Mouse (Mus musculus): ENCODE data around the gene Otos.

Gene Otos

DNA sequence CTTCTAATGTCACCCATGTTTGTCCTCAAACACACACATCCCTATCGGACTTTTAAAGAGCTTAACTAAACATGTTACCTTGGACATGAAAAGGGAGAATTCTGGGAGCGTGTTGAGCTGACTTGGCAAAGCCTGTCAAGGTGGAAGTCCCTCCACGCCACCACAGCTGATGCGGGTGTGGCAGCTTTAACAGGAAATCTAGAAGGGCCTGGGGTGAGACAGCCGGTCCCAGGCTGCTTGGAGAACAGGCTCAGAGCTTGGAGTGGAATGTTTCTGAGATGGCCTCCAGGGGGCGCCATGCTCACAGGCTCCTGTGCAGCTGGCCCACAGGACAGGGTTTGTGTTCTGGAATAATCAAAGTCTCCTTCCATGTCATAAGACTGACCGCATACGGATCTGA is at the start of gene Otos:
Gene Otos (minus strand): TSS at position 169 of the 400 bp plus-strand sequence.
- peak; percentile 25 for DNase-seq (ENCODE audit: low read depth, low spot score)

- peak; percentile 13 for DNase-seq (ENCODE audit: low read depth, low spot score)
These were observed 48.2 kb upstream of the Otos start for GRCm38 (mm10) chr1:92696848-92697247.

DNA sequence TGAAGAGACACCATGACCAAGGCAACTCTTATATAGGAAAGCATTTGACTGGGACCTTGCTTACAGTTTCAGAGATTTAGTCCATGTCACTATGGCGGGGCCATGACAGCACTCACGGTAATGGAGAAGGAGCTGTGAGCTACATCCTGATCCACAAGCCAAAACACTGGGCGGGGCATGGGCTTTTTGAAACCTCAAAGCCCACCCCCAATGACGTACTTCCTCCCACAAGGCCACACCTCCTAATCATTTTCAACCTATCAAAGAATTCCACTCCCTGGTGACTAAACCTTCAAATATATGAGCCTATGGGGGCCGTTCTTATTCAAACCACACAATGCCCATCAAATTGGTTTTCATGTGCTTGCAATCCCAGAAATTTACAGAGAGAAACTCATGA is 47.1 kb upstream of the Otos start:
- DNase-seq (ENCODE audit: low read depth, low spot score) = no peak

DNA sequence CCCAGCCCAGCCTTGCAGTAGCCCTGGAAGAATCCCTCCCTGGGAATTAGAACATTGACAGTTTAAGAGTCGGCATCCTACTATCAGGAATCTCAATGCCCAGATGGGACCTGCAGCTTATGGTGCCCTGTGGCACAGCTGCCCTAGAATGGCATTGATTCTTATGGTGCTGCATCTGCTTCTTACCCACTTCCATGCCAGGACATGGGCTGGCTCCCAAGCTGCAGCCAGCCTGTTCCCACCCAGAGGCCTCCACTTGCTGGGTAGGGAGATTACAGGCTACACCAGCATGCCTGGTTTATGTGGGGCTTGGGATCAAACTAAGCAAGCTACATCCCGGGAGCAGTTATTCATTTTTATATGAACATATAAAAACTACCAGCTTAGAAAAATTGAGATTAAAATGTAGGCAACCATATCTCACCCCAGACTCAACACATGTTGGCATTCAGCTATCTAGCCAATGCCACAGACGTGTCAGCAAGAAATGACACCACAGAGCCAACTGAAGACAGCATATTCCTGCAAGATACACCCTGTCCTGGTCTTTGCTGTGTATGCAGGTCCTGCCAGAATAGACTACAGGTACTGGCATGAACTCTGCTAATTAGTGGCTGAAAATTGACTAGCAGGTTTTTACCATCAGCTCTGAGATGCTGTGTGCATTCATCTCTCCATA is 42.7 kb upstream of the Otos start:
- no peak for DNase-seq (ENCODE audit: low read depth, low spot score)

DNA sequence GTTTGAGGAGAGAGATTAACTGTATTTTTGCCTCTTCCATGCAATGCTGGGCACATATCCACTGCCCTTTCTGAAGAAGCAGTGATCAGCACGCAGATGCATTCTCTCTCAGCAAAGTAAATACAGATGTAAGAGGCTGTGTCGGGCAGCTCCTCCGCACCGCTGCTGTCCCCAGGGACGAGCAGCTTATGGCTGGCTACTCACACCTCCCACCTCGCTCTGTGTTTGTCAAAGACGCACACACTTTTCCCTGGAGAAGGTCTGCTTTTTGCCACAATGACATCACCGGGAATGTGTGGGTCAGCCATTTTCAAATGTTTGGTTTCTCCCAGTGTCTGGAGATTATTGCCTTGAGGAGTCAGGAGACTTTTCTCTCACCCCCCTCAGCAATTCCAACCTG is 38.4 kb upstream of the Otos start:
- DNase-seq (ENCODE audit: low read depth, low spot score) = no peak

- DNase-seq (ENCODE audit: low read depth, low spot score) = no peak
These were observed 34.5 kb upstream of the Otos start for GRCm38 (mm10) chr1:92683151-92683550.

- no peak for DNase-seq (ENCODE audit: low read depth, low spot score)
These were observed 32.3 kb upstream of the Otos start for GRCm38 (mm10) chr1:92680668-92681603.

GRCm38 (mm10) chr1:92678757-92679156 is 30.1 kb upstream of the Otos start:
- no peak for DNase-seq (ENCODE audit: low read depth, low spot score)

DNA sequence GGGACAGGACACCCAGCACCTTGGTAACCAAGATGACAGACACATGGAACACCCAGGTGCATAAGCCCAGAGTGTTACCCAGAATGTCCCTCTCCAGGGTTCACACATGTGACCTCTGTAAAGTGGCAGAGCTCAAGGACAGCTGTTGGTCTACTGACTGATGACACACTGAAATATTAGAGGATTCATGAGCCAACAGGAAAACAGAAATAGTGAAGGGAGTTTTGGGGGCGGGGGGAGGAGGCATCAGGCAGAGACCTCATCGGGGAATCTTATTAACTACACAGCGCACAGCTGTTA is 28.0 kb upstream of the Otos start:
- no peak for DNase-seq (ENCODE audit: low read depth, low spot score)

DNA sequence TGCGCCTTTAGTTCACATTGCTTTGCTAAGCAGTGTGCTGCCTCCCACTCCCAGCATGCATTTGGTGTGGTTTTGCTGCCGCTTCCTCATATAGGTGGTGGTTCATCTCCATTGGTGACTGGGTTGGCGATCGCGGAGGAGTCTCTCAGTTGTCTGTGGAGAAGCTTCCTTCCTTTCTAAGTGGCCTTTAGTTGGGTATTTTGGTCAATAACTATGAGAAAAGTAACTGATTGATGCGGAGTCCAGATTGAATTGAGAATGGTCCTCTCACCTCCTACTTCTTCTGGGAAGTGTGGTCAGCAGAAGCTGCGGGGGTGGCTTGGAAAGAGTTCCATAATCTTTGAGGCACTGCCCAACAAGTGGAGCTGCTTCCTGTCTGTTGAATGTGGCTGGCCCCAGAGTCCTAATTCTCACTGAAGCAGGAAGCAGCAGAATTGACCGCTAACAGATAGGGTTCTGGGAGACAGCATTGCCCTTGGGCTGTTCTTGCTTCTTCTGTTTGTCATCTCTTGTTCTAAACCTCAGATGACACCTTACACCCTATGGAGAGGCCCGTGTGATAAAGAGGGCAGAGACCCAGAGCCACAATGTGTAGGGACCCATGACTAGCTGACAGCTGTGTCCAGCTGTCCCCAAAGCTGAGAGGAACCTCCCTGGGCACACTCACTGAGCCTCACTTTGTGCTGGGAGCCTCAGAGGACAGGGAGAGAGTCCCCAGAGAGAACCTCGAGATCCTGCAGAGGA is 27.5 kb upstream of the Otos start:
- no peak for DNase-seq (ENCODE audit: low read depth, low spot score)

DNA sequence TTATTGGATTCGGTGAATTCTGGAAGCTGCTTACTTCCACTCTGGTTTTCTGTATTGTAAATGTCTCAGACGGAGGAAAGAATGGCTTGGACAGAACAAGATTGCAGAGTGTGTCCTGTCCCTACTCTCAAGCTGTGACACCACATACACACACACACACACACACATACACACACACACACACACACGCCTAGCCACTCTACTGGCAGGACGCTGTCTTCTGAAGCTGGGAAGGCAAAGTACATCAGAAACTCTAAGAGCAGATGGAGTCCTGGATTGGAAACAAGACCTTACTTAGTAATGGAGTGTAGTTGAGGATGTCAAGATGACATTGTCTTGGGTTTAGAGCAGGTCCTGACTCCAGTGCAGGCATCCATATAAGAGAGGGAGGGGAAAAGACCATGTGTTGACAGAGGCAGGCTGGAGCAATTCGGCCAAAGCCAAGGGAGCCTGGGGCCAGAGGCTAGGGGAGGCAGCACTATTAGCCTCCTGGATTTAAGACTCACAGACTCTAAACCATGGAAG is 24.7 kb upstream of the Otos start:
- no peak for DNase-seq (ENCODE audit: low read depth, low spot score)

DNA sequence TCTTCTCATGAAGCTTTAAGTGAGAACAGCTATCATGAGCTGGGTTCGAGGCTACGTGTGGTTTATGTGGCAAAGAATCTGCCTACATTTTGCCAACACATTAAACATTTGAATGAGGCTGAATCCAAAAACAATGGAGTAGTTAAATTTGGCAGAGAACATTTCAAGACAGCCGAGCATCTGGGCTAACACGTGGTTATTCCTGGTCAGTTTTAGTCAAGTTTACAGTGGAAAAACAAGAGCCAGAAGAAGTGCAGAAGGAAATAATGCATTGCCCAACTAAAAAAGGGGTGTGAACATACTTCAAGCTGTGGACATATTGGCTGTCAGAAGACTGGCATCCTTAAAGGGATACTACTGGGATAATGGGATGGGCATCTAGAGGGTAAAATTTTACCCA is 22.7 kb upstream of the Otos start:
- no peak for DNase-seq (ENCODE audit: low read depth, low spot score)

DNA sequence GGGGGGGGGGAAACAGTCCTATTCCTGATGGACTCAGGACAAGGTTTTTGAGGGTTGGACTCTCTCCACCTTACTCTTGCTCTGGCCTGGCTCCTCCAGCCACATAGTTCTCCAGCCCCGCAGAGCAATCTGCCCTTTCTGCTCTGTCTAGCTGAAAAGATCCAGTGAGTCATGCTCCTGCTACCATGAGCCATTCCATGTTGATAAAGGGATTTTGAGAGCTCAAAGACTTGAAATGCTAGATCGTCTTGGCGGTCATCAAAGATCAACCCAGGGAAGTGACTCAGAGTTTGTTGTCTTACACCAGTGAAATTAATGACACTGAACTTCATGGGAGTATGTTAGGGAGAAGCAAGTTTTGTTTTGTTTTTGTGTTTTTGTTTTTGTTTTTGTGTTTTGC is 20.8 kb upstream of the Otos start:
- no peak for DNase-seq (ENCODE audit: low read depth, low spot score)

DNA sequence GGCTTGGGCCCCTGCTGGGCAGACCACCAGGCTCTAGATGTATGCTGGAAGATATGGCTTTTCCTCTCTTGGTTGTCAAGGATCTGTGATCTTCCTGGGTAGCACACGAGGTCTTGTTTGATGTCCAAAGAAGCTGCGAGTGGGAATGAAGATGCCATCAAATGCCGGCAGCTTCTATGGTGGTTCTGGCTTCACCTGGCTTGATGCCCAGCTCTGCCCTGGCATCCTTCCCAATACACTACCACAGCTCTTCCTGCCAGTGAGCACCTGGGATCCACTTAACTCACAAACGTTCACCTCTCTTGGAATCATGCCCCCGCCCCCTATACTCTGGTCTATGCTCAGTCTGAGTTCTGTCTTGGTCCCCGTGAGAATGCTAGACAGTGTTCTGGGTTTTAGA is 18.5 kb upstream of the Otos start:
- no peak for DNase-seq (ENCODE audit: low read depth, low spot score)

DNA sequence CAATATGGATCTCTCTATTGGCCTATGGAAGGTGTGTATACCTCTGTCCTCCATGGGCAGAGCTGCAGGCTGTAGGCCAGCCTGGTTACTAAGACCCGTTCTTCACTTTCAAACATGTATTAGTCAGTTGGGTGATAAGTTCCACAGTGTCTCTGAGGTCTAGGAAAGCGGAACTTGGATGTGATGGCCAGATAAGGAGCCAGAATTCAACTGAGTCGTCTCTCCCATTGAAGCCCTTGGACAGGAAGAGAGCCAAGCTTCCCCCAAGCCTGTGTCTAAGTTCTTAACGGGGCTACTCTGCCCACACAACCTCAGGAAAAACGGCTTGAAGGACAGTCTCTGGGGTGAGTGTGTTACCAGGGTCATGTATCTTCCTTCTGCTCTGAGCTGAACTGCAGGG is 10.8 kb upstream of the Otos start:
- DNase-seq (ENCODE audit: low read depth, low spot score) = no peak

DNA sequence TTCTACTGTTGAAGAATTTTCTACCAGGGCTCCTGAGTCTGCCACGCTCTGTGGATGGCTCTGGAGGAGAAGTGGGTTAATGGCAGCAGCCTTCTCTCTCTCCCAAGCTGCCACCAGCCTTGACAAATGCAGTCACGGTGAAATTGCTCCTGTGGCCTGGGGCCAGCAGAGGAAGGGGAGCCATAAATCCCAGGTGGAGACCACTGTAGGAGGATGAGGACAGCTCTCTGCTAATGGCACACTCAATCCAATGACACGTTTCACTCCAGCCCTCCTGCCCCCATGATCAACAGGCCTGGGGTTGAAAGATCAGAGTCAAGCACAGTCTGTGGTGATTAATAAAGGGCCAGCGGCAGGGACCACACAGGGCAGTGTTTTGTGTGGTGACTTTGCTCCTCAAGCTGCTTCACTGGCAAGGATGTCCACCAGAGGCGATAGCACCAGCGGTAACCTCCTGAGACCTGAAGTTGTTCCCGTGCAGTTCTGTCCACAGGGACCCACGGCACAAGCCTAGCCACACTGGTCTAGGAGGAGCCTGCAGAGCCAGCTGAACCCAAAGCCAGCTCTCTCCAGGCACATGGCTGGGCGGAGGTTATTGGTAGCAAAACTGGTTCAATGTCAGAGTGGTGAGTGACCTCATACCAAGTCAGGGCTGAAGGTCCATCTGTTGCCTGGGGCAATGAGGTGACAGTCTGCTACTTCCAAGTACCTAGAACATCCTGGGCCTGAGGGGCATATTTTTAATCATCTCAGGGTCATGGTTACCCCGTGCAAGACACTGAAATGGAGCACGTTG is 8.6 kb upstream of the Otos start:
- no peak for DNase-seq (ENCODE audit: low read depth, low spot score)

GRCm38 (mm10) chr1:92654676-92655075 is 6.0 kb upstream of the Otos start:
- no peak for DNase-seq (ENCODE audit: low read depth, low spot score)

DNA sequence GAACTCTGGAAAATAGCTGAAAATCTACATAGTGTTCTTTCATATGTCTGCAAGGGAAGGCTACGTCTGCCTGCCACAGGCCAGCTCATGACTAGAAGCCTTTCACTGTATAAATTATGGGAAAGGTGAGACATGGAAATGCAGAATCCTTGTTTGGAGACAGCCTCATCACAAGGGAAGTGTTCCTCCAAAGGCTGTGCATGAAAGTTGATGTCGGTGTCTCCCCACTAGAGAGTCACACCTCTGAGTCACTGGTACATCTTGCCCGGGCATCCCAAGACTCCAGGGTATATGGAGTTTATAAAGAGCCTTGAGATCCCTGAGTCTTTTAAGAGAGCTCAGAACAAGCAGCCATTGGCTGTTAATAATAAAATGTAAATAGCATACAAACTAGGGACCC is 4.5 kb upstream of the Otos start:
- DNase-seq (ENCODE audit: low read depth, low spot score) = no peak

GRCm38 (mm10) chr1:92651467-92651866 is 2.8 kb upstream of the Otos start:
- no peak for DNase-seq (ENCODE audit: low read depth, low spot score)

- no peak for DNase-seq (ENCODE audit: low read depth, low spot score)
These were observed 444 bp downstream of the Otos start for GRCm38 (mm10) chr1:92648197-92648596.

- DNase-seq (ENCODE audit: low read depth, low spot score) = peak; percentile 40
These were observed 889 bp downstream of the Otos start for GRCm38 (mm10) chr1:92647752-92648151.

Measured in c-Kit-negative CD71-positive TER-119-positive erythroid progenitor cells, embryonic 14.5 days (primary cell).